Mouse (Mus musculus) skeletal muscle tissue, postnatal 0 days (tissue): ENCODE results near the gene Klhl32. TPM values are rescaled to one million over a fixed set of nuclear protein-coding genes. Genes with fewer than 3 reads are reported as not detected.

Experiments used
- polyA plus RNA-seq: library from polyadenylated mRNA; unstranded; fragments of >200 nt; fragmentation: Nextera tagmentation; extraction: Ambion mirVana; gene quantifications from 2 replicates; pipeline ENCODE4 v1.2.1, GENCODE M21; 2015

Klhl32 gene
- polyA plus RNA-seq = 0.33 and 0.52 TPM in 2 replicates

DNA sequence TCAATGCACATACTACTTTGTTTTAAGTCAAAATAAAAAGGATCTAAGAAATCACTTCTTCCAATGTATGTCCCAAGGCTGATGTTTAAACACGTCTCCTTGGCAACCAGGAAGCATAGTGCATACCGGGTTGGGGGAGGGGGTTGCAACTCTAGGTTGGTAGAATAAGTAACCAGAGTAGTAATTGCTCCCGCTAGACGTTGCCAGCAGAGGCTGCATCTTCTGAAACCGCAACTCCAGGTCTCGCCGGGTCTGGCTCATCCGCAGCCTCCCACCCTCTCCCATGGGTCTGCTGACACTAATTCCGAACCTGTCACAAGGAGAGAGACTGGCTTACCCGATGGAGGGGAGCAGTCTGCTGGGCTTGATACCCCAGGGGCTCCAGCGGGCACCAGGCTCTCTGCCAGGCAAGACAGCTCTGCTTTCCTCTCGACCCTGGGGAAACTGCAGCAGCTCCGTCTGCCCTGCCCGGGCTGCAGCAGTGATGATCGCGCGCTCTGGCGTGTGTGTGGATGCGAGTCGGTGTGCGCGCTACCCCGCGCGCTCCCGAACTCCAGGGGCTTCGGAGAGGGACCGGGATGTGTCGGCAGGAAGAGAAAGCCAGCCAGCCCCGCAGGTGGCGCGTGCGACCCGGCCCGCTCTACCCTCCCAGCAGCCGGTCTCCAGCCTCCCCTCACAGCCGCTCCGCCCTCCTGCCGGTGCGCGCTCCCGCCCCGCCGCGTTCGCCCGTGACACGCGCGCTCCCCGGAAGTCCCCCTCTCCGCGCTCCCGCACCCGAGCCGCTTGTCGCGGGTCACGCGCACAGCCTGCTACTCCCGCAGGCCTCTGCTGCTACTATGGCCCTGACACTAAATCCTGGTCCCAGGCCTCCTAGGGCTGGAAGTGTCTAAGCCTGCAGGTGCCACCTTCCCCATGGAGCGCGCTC lies at the start of gene Klhl32:
TSS of gene Klhl32 (minus strand) at position 724 of the 925 bp plus-strand sequence.

DNA sequence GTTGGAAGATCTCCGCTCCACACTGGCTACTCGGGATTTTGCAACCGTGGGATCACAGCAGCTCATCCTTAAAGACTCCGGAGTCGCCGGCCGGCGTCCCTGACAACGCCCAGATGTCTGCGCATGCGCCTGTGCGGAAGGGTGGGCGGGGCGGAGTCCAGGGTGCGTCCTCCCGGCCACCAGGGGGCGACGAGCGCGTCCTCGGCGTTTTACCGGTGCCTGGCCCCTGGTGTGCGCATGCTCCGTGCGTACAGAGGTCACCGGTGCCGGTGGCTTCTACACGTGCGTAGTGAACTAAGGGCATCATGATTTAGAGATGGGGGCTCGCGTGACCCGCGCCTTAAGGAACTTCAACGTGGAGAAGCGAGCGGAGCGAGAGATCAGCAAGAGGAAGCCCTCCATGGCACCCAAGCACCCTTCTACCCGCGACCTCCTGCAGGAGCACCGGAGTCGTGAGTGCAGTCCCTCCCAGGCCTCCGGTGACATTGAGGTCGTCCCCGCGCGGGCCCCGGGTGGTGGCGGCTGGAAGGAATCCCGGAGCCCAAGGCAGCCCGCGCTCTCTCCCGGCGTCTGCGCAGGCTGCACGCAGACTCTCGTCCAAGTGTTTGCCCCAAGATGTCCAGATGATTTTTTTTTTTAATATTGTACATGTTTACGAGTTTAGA lies 47.1 kb upstream of the Klhl32 start, which contains the start of gene Ndufaf4:
TSS of gene Ndufaf4 (plus strand) at position 233 of the 665 bp plus-strand sequence.

Other genes starting within 250 kb of the Klhl32 start
- 51.1 and 55.8 TPM in 2 replicates for gene Ndufaf4, start 47.0 kb upstream of the Klhl32 start, polyA plus RNA-seq
- 0.53 and 0.73 TPM in 2 replicates for gene Gpr63, start 115.3 kb upstream of the Klhl32 start, polyA plus RNA-seq